ENCODE assay signal across 8 mouse cellular contexts in genomic region chr19:21781066-21781786, GRCm38 (mm10). TPM values are rescaled to one million over a fixed set of nuclear protein-coding genes. Genes with fewer than 3 reads are reported as not detected.
DNase-seq lines count a peak whose midpoint lies in the region; ATAC-seq and TF ChIP-seq lines count a peak whose summit lies in the region.

No protein-coding gene starts in this region.

- no peaks in the 10 kb centered on the region for H3K36me3 ChIP-seq in heart, embryonic 11.5 days (ENCODE audit: control insufficient read depth, insufficient read depth, low read length)
- H3K36me3 ChIP-seq in embryonic facial prominence, embryonic 15.5 days, result no peaks in the 10 kb centered on the region
- 0 out of 2 replicates have a peak, but pooled peaks cover 4% of the 10 kb centered on the region for H3K36me3 ChIP-seq in liver, postnatal 0 days (replicated peaks; ENCODE audit: insufficient read depth, low read length)

- 48% methylated on average over 7 of the region's 7 CpGs for WGBS in heart, embryonic 11.5 days (ENCODE audit: insufficient replicate concordance)
- 50% methylated on average over 7 of the region's 7 CpGs for WGBS in embryonic facial prominence, embryonic 15.5 days
- 71% methylated on average over 7 of the region's 7 CpGs for WGBS in liver, postnatal 0 days (ENCODE audit: insufficient replicate concordance)

- H3K4me3 ChIP-seq in heart, embryonic 11.5 days (ENCODE audit: low read depth, low read length), result peak overlapping the region; percentile 89
- peak overlapping the region; percentile 88; the same call in 1 of the 2 replicates for H3K4me3 ChIP-seq in embryonic facial prominence, embryonic 15.5 days (replicated peaks)
- peak overlapping the region; percentile 92 for H3K4me3 ChIP-seq in liver, postnatal 0 days (ENCODE audit: low read depth, low read length)

- H3K4me2 ChIP-seq in heart, embryonic 11.5 days, result peak overlapping the region; percentile 69
- peak overlapping the region; percentile 19 for H3K4me2 ChIP-seq in embryonic facial prominence, embryonic 15.5 days (replicated peaks)
- H3K4me2 ChIP-seq in liver, postnatal 0 days (ENCODE audit: low read depth, low read length), result peak overlapping the region; percentile 81

- no peak for ATAC-seq in heart, embryonic 11.5 days (replicated peaks; ENCODE audit: insufficient number of reproducible peaks, low FRiP score, low TSS enrichment)
- no peak for ATAC-seq in embryonic facial prominence, embryonic 15.5 days (ENCODE audit: insufficient number of reproducible peaks, low FRiP score, low TSS enrichment, low read depth)
- ATAC-seq in liver, postnatal 0 days, result no peak

- no peak for TF ChIP-seq EP300 in liver, postnatal 0 days (IDR thresholded peaks at IDR 0.05; ENCODE audit: low read depth)

- intact Hi-C loops in heart, postnatal 10 days (cut with DNase I), result no loop called here

- H3K9ac ChIP-seq in heart, embryonic 11.5 days (ENCODE audit: low read depth, low read length), result peak overlapping the region; percentile 52
- no peak overlapping the region for H3K9ac ChIP-seq in embryonic facial prominence, embryonic 15.5 days
- H3K9ac ChIP-seq in liver, postnatal 0 days (replicated peaks), result no peak overlapping the region

- no peaks in the 10 kb centered on the region for H3K9me3 ChIP-seq in heart, embryonic 11.5 days (replicated peaks; ENCODE audit: control insufficient read depth, low read length)
- no peaks in the 10 kb centered on the region for H3K9me3 ChIP-seq in embryonic facial prominence, embryonic 15.5 days (replicated peaks)
- H3K9me3 ChIP-seq in liver, postnatal 0 days (ENCODE audit: low read length), result no peaks in the 10 kb centered on the region

- peaks cover 53% of the 10 kb centered on the region for H3K4me1 ChIP-seq in heart, embryonic 11.5 days (ENCODE audit: control insufficient read depth, insufficient read depth, low read length)
- H3K4me1 ChIP-seq in embryonic facial prominence, embryonic 15.5 days, result peaks cover 61% of the 10 kb centered on the region
- peaks cover 39% of the 10 kb centered on the region for H3K4me1 ChIP-seq in liver, postnatal 0 days (ENCODE audit: insufficient read depth)

- H3K27ac ChIP-seq in heart, embryonic 11.5 days (ENCODE audit: low read depth, low read length), result no peak overlapping the region
- H3K27ac ChIP-seq in embryonic facial prominence, embryonic 15.5 days (replicated peaks), result 0 out of 2 replicates have a peak overlapping the region, but pooled peaks have one; percentile 1
- no peak overlapping the region for H3K27ac ChIP-seq in liver, postnatal 0 days (ENCODE audit: low read depth)

- no peak for TF ChIP-seq CTCF in liver, postnatal 0 days (IDR thresholded peaks at IDR 0.05; ENCODE audit: low read depth)

- no peak for DNase-seq in heart, postnatal 10 days
- peak; percentile 16 for DNase-seq in Muller cell, postnatal 12 days (ENCODE audit: inconsistent ontology term)
- DNase-seq in liver, postnatal 0 days, result no peak
- DNase-seq in layer of hippocampus, postnatal 36 days, result no peak
- no peak for DNase-seq in frontal cortex, adult 2 months (ENCODE audit: extremely low spot score in 1 of 2, low spot score in 1 of 2)
- DNase-seq in left cerebral cortex, adult 9 months (ENCODE audit: low spot score in 2 of 2), result no peak

- H3K27me3 ChIP-seq in heart, embryonic 11.5 days (ENCODE audit: control insufficient read depth, insufficient read depth, low read length), result no peaks in the 10 kb centered on the region
- H3K27me3 ChIP-seq in embryonic facial prominence, embryonic 15.5 days, result no peaks in the 10 kb centered on the region
- H3K27me3 ChIP-seq in liver, postnatal 0 days (ENCODE audit: insufficient read depth, low read length), result no peaks in the 10 kb centered on the region

RNA-seq across cellular contexts. Expression of gene Cemip2, which starts 3.1 kb away (rescaled TPM):
- 77.0 and 99.7 TPM in 2 replicates for polyA plus RNA-seq in heart, embryonic 11.5 days (2014; fragmentation: Nextera tagmentation; extraction: Ambion mirVana)
- total RNA-seq in heart, postnatal 10 days (2021), result 10 to 100 TPM; 30.1 to 31.4 TPM
- 30.8 and 33.0 TPM in 2 replicates for polyA plus RNA-seq in embryonic facial prominence, embryonic 15.5 days (2015; fragmentation: Nextera tagmentation; extraction: Ambion mirVana)
- 5.5 and 6.6 TPM in 2 replicates for polyA plus RNA-seq in liver, postnatal 0 days (2015; fragmentation: Nextera tagmentation; extraction: Ambion mirVana)
- 10 to 100 TPM; 12.5 to 12.7 TPM for total RNA-seq in layer of hippocampus, postnatal 36 days (2021)
- polyA plus RNA-seq in frontal cortex, adult 2 months (2012; rRNA removed), result 7.5 and 8.1 TPM in 2 replicates

Comparison
In these comparisons a context has a peak if more than half of its experiments do, and no peak if none do; other contexts are left out.
1. H3K4me2 ChIP-seq: peak in every context shown above with its lines; median percentile 81 in liver, postnatal 0 days; 69 in heart, embryonic 11.5 days; 19 in embryonic facial prominence, embryonic 15.5 days.